Mouse (Mus musculus) ES-Bruce4 (cell line): ENCODE data around the gene Calhm3. TPM values are rescaled to one million over a fixed set of nuclear protein-coding genes. Genes with fewer than 3 reads are reported as not detected.

ENCODE experiments used
- H3K27ac ChIP-seq: 2 replicates; pipeline ENCODE4 v1.5.1; 2012; ENCODE audit warnings: low read length, inconsistent platforms; ENCODE audit not compliant: insufficient read depth
- H3K27me3 ChIP-seq: 2 replicates; pipeline ENCODE4 v1.6.1; 2012; ENCODE audit warnings: mild to moderate bottlenecking, low read length, inconsistent platforms; ENCODE audit not compliant: control insufficient read depth, poor library complexity, insufficient read depth, severe bottlenecking
- H3K36me3 ChIP-seq: 2 replicates; pipeline ENCODE4 v1.6.1; 2012; ENCODE audit warnings: inconsistent platforms, mild to moderate bottlenecking, low read length, moderate library complexity; ENCODE audit not compliant: control insufficient read depth, poor library complexity, insufficient read depth, severe bottlenecking
- H3K4me1 ChIP-seq: one replicate; pipeline ENCODE4 v1.8.1; 2011; ENCODE audit warnings: low read length; ENCODE audit not compliant: control insufficient read depth, insufficient read depth
- H3K4me3 ChIP-seq: 2 replicates; pipeline ENCODE4 v1.5.1; 2011; ENCODE audit warnings: low read depth, mild to moderate bottlenecking, low read length
- H3K9ac ChIP-seq: 2 replicates; pipeline ENCODE4 v1.6.1; 2012; ENCODE audit warnings: low read depth, mild to moderate bottlenecking, inconsistent platforms; ENCODE audit not compliant: poor library complexity, severe bottlenecking
- H3K9me3 ChIP-seq: replicated peaks from 2 replicates; pipeline ENCODE4 v1.6.1; 2012; ENCODE audit warnings: mild to moderate bottlenecking, low read length, inconsistent platforms; ENCODE audit not compliant: control insufficient read depth, poor library complexity, insufficient read depth, severe bottlenecking
- CTCF ChIP-seq: IDR thresholded peaks from one replicate; pipeline ENCODE4 v1.8.1; 2011; ENCODE audit warnings: low read depth, low read length
- EP300 ChIP-seq: IDR thresholded peaks from 2 replicates; pipeline ENCODE4 v1.6.1; 2011; ENCODE audit warnings: low read depth, low read length; ENCODE audit not compliant: insufficient read depth
- POLR2A ChIP-seq: IDR thresholded peaks from one replicate; pipeline ENCODE4 v1.8.1; 2011; ENCODE audit warnings: low read length; ENCODE audit not compliant: insufficient read depth
- polyA plus RNA-seq: library from polyadenylated mRNA; stranded (reverse); fragments of >200 nt; gene quantifications from 2 replicates; pipeline ENCODE4 v1.2.4, GENCODE M21; 2011; ENCODE audit warnings: low read depth; ENCODE audit not compliant: missing spikeins, insufficient read depth, insufficient read length

The Calhm3 gene
- not detected in 2 replicates for polyA plus RNA-seq

GRCm38 (mm10) chr19:47157664-47158063 lies at the start of gene Calhm3:
Calhm3 (minus strand) TSS chr19:47157764.
- Histone ChIP-seq H3K27ac (no peak within 1 kb of the TSS), H3K27me3 (no peaks in the 10 kb centered on the region), H3K36me3 (no peaks in the 10 kb centered on the region), H3K9ac (no peak within 1 kb of the TSS), H3K9me3 (no peaks in the 10 kb centered on the region), H3K4me1 (no peaks in the 10 kb centered on the region), H3K4me3 (no peak within 1 kb of the TSS)
- no peak for TF ChIP-seq EP300
- TF ChIP-seq CTCF, result no peak
- TF ChIP-seq POLR2A, result no peak

DNA sequence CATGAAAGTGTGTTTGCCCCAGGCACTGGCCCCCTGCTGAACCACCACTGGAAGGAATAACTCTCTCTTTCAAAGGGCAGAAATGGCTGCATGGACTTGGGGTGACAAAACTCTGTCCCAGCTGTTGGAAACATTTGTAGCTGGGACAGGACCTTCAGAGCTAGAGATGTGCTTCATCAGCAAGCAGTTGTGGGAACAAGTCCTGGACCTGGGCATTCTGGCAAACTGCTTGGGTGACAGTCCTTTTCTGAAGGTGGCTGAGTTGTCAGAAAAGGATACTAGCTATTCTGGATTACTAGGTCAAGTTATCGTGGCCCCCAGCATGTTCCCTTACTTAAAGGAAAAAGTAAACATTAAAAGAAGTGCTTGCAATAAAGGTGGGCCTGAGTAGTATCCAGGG lies 48.6 kb upstream of the Calhm3 start:
- Histone ChIP-seq H3K36me3 (no peaks in the 10 kb centered on the region), H3K9ac (no peak overlapping the region), H3K27me3 (no peaks in the 10 kb centered on the region), H3K4me3 (no peak overlapping the region), H3K27ac (no peak overlapping the region), H3K9me3 (no peaks in the 10 kb centered on the region), H3K4me1 (peaks cover 2% of the 10 kb centered on the region)
- TF ChIP-seq CTCF, result no peak
- no peak for TF ChIP-seq EP300
- no peak for TF ChIP-seq POLR2A

- Histone ChIP-seq H3K4me3 (no peak overlapping the region), H3K9me3 (no peaks in the 10 kb centered on the region), H3K36me3 (no peaks in the 10 kb centered on the region), H3K9ac (no peak overlapping the region), H3K4me1 (peaks cover 2% of the 10 kb centered on the region), H3K27me3 (no peaks in the 10 kb centered on the region), H3K27ac (no peak overlapping the region)
- TF ChIP-seq EP300, result no peak
- TF ChIP-seq CTCF, result no peak
- no peak for TF ChIP-seq POLR2A
Observed at GRCm38 (mm10) chr19:47204653-47205052, 47.1 kb upstream of the Calhm3 start.

- H3K36me3 ChIP-seq, result no peaks in the 10 kb centered on the region
- H3K9me3 ChIP-seq, result no peaks in the 10 kb centered on the region
- TF ChIP-seq EP300 (no peak), POLR2A (no peak), CTCF (no peak)
- H3K27ac ChIP-seq, result no peak overlapping the region
- no peaks in the 10 kb centered on the region for H3K27me3 ChIP-seq
- H3K4me1 ChIP-seq, result peaks cover 2% of the 10 kb centered on the region
- no peak overlapping the region for H3K4me3 ChIP-seq
- H3K9ac ChIP-seq, result no peak overlapping the region
Observed at GRCm38 (mm10) chr19:47203042-47203441, 45.5 kb upstream of the Calhm3 start.

- no peaks in the 10 kb centered on the region for H3K36me3 ChIP-seq
- H3K4me1 ChIP-seq, result peaks cover 2% of the 10 kb centered on the region
- no peak overlapping the region for H3K9ac ChIP-seq
- H3K4me3 ChIP-seq, result peak overlapping the region; percentile 23; the same call in 1 of the 2 replicates
- H3K27me3 ChIP-seq, result no peaks in the 10 kb centered on the region
- H3K27ac ChIP-seq, result no peak overlapping the region
- H3K9me3 ChIP-seq, result no peaks in the 10 kb centered on the region
- TF ChIP-seq POLR2A (no peak), CTCF (no peak), EP300 (no peak)
Observed at GRCm38 (mm10) chr19:47202429-47202828, 44.9 kb upstream of the Calhm3 start.

DNA sequence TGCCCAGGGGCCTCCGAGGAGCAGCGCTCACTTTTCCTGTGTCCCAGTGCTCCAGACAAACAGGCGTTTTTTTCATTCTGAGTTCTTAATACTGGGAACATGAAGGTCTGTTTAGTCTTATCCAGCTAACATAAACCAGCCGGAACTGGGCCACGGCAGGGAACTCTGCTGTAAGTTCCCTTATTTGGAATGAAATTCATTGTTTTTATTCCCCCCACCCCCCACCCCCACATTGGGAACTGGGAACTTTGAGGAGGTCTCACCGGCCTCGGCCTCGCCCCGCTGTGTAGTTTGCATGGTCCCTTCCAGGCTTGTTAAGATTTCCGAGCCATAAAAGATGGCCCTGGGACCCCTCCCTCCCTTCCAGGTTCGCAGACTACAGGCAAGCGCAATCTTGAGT lies 44.4 kb upstream of the Calhm3 start:
- no peak overlapping the region for H3K27ac ChIP-seq
- H3K9ac ChIP-seq, result 0 out of 2 replicates have a peak overlapping the region, but pooled peaks have one; percentile 24
- no peaks in the 10 kb centered on the region for H3K27me3 ChIP-seq
- no peaks in the 10 kb centered on the region for H3K36me3 ChIP-seq
- TF ChIP-seq CTCF (no peak), EP300 (no peak), POLR2A (no peak)
- H3K4me3 ChIP-seq, result peak overlapping the region; percentile 23; the same call in 1 of the 2 replicates
- no peaks in the 10 kb centered on the region for H3K9me3 ChIP-seq
- peaks cover 2% of the 10 kb centered on the region for H3K4me1 ChIP-seq
